Mouse (Mus musculus) megakaryocyte, embryonic 14.5 days (primary cell): ENCODE data around the gene Plin4.

ENCODE experiments used
- FLI1 ChIP-seq: IDR thresholded peaks from 2 replicates; pipeline ENCODE4 v1.6.1; 2012; ENCODE audit warnings: low read length, inconsistent platforms, mixed read lengths
- GATA1 ChIP-seq: IDR thresholded peaks from 3 replicates; pipeline ENCODE4 v1.6.1; 2012; ENCODE audit warnings: mixed read lengths, low read length, inconsistent platforms, borderline replicate concordance

DNA sequence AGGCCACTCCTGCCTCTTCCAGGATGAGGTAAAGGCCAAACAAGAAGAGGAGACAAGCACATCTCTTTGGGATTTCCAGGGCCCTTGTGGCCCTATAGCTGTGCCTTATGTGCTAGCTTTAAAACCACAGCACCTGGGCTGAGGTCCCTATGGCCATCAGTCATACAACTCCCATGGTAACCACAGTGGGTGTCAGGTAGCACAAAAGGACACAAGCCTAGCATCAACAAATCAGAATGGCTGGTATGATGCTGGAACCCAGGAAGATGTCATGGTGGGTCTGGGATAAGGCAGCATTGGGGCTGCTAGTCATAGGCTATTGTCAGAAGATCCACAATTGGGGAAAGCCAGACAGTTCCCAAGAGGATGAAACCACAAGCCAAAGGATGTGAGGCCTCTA is 38.5 kb downstream of the Plin4 start:
- TF ChIP-seq FLI1 (no peak), GATA1 (no peak)
